Mouse (Mus musculus): ENCODE measurements around the gene Tbc1d8.

DNA sequence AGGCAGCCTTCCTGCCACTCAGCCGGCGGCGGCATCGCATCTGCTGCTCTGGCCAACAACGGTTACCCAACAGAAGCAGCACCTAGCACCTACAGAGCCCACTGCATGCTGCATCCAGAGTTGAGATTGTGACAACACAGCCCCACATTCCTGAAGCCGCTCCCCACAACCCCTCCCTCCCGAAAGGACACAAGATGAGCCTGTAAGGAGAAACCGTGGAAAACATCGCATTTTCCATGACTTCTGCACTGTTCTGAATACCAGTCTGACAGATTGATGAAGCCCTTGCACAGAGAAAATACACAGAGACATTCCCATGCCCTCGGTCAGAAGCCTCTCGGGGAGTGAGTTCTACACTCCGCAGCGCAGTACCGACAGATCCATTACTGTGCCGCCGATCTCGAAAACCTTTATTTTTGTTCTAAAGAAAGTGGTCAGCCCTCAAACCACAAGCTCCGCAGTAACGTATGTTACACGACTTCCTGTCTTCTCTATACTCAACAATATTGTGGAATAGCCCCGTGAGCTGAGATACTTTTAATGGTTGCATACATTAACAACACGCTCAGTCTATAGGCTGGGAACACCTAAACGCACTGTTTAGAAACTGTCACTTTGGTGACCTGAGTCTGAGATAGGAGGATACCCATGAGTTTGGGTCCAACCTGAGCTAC is 23.1 kb downstream of the Tbc1d8 start:
- TF ChIP-seq POLR2A (IDR thresholded peaks at IDR 0.05; ENCODE audit: insufficient read depth, low read depth, low read length): no peak
- no peak for TF ChIP-seq EP300 (IDR thresholded peaks at IDR 0.05; ENCODE audit: insufficient read depth, low read depth, low read length)
- no peak for TF ChIP-seq CTCF (IDR thresholded peaks at IDR 0.05)

All from heart, adult 2 months (tissue).